Mouse (Mus musculus): Measurements from ENCODE around the gene Ifit1bl2. TPM values are rescaled to one million over a fixed set of nuclear protein-coding genes. Genes with fewer than 3 reads are reported as not detected.

Gene Ifit1bl2
- polyA plus RNA-seq, 1 experiment from 2014 or later = 1.0 TPM

Other genes starting within 250 kb of the Ifit1bl2 start
- 1.8 and 3.7 TPM in 2 replicates for gene Ch25h, start 165.6 kb downstream of the Ifit1bl2 start, polyA plus RNA-seq (2014; fragmentation: Nextera tagmentation; extraction: Ambion mirVana)
- 36.2 and 41.2 TPM in 2 replicates for gene Lipa, start 113.3 kb downstream of the Ifit1bl2 start, polyA plus RNA-seq (2014; fragmentation: Nextera tagmentation; extraction: Ambion mirVana)
- 5.6 and 6.4 TPM in 2 replicates for gene Ifit2, start 90.0 kb downstream of the Ifit1bl2 start, polyA plus RNA-seq (2014; fragmentation: Nextera tagmentation; extraction: Ambion mirVana)
- gene Ifit3, start 57.2 kb downstream of the Ifit1bl2 start, polyA plus RNA-seq (2014; fragmentation: Nextera tagmentation; extraction: Ambion mirVana) = 0.19 and 0.24 TPM in 2 replicates
- 1.1 and 1.5 TPM in 2 replicates for gene Ifit1bl1, start 38.8 kb downstream of the Ifit1bl2 start, polyA plus RNA-seq (2014; fragmentation: Nextera tagmentation; extraction: Ambion mirVana)
- 0.14 and 0.44 TPM in 2 replicates for gene Ifit3b, start 32.8 kb downstream of the Ifit1bl2 start, polyA plus RNA-seq (2014; fragmentation: Nextera tagmentation; extraction: Ambion mirVana)
- 0.11 and 0.44 TPM in 2 replicates for gene Ifit1, start 128 bp upstream of the Ifit1bl2 start, polyA plus RNA-seq (2014; fragmentation: Nextera tagmentation; extraction: Ambion mirVana)
- 37.2 and 41.1 TPM in 2 replicates for gene Slc16a12, start 106.5 kb upstream of the Ifit1bl2 start, polyA plus RNA-seq (2014; fragmentation: Nextera tagmentation; extraction: Ambion mirVana)
- gene Pank1, start 238.7 kb upstream of the Ifit1bl2 start, polyA plus RNA-seq (2014; fragmentation: Nextera tagmentation; extraction: Ambion mirVana) = 12.5 and 14.2 TPM in 2 replicates

Measured in heart, embryonic 11.5 days (tissue).